Mouse (Mus musculus): Measurements from ENCODE around the gene Cyth2. TPM values are rescaled to one million over a fixed set of nuclear protein-coding genes. Genes with fewer than 3 reads are reported as not detected.

Gene Cyth2
- polyA plus RNA-seq (2014; fragmentation: Illumina TruSeq; extraction: RNeasy Lipid Tissue Mini Kit (QIAGEN cat#74804); ENCODE audit: low read depth, low replicate concordance), result 9.5 TPM

DNA sequence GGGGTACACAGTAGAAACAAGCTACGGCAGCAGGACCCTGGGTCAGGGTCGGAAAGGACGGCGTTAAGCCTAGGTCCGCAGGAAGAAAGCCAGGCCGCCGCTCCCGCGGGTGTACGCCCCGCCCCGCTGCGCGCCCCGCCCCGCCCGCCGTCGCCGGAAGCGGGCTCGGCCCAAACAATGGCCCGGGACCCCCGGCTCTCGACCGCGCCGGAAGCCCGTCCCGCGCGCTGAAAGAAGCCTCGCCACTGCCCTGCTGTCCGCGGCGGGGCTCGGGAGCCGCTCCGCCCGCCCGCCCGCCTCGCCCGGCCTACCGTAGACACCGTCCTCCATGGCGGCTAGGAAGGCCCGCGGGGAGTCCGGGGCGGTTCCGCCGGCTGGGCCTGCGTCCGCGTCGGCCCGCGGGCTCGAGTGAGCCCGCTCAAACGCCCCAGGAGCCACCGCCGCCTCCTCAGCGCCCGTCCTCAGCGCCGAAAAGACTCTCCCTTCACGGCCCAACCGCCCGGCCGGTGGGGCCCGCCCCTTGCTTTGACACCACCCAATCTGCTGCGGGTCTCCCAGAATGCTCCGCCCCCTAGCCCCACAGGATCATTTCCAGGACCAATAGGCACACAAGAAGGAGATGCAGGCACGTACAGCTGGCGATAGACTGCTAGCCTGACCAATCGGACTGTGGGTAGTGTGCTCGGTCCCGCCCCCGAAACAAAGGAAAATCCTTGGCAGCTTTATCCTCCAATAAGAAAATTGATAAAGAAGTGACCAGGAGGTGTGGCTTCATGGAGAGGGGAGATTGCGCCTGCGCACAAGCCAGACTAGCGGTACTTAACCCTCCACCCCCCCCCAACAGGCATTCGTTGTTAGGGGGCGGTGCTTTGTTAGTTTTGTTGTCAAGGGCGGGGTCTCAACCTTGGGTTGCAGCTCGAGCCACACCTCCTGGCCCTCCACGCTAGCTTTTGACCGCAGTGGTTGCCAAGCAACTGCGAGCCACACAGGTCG, at the start of gene Cyth2:
Gene Cyth2 (minus strand): TSS at position 795 of the 993 bp plus-strand sequence.

DNA sequence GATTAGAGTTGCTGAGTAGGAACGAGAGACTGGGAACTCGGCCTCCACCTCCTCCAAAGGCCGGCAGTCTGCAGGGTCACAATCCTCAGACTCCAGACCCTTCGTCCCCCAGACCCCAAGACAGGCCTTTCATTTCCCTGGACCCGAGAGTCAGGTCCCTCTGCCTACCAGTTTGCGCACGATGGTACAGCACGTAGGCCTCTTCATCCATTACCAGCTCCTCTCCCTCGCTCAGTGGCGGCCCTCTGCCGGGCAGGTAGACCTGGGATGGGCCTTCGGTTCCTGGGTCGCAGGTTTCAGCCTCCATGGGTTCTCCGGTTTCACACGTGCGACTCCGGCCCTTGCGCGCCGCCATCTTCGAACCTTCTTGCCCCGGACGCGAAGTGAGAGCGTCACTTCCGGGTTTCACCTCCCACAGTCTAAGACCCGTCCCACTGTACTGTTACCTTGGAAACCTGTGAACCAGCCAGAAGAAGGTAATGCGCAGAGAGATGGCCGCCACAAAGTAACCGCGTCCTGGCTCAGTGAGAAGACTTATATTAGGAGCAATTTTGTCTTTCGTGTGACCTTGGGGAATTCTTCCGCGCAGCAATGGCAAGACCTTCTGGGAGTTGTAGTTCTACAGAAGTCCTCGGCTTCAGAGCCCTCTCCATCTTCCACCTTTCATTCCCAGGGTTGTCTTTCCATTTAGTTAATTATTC, 16.2 kb upstream of the Cyth2 start, which contains the start of gene Grwd1:
Gene Grwd1 (minus strand): TSS at position 518 of the 701 bp plus-strand sequence.

DNA sequence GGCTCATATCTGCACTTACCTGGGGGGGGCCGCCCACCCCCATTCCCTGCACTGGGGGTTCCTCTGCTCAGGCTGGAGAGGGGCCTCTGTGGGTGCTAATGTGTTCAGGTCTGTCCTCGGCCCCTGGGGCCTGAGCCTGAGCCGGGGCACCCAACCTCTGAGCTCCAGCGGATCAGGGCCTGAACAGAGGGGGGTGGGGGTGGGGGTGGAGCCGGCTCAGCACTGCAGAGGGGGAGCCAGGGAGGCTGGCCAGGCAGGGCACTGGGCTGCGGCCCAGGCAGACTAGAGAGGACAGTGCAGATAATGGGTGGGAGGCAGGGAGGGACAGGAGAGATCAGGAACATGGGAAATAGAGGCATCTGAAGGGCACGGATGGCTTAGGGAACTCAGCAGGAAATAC, 10.2 kb upstream of the Cyth2 start, which contains the start of gene Kcnj14:
Gene Kcnj14 (minus strand): TSS at position 185 of the 400 bp plus-strand sequence.

DNA sequence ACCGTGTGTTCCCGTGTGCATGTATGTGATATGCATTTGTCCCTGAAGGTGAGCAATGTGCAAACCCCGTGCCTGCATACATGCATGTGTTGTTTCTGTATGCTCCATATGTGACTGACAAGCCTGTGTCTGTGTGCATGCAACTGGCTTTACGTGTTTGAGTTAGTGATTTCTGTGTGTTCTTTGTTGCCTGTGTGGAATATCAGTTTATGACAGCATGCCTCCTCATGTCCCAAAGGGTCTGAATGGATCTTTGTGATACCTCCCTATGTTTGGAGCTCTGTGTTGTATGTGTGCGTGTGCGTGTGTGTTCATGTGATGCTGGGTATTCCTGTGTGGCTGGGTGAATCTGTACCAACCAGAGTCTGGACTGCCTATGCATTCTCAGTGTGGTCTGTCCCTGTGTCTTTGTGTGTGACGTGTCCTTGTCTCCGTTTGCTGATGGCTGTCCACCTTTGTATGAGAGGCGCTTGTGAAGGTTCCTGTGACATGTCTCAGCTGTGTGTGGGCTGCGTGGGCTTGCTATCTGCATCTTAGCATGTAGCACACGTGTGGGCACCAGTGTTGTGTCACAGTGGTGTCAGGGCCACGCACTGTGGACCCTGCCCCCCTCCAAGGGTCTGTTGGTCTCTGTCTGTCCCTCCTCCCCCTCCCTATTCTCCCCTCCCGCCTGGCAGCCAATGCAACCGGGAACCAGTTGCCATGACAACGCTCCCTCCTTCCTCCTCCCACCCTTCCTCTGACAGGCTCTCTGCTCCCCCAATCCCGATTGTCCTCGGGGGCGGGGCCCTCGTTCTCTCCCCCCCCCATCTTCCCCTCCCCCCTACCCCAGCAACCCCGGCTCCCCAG, 29.6 kb downstream of the Cyth2 start, which contains the start of gene Sult2b1:
Gene Sult2b1 (minus strand): TSS at position 146 of the 849 bp plus-strand sequence.

DNA sequence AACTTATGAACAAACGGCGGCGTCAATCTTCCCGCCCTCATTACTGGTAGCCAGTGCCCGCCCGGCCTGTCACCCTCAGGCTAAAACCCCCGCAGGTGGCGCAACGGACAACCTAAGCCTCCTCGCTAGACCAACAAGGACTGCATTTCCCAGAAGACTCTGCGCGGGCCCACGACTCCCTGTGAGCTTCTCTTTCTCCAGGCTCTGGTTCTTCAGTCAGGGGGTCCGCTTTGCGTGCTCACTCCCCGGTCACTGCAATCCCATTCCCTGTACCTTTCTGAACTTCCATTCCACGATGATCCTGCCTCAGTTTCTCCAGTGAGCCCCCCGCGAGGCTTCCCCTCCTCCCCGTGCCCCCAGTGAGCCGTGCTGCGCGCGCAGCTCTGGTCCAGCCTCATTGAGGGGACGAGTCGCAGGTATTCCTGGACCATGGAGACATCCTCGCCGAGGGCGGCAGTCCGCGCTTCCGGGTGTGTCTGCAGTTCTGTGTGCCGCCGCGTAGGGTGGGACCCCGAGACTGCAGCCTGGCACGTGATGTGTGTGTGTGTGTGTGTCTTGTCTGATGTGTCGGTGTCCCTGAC, 30.8 kb downstream of the Cyth2 start, which contains the start of gene Lmtk3:
Gene Lmtk3 (plus strand): TSS at position 228 of the 581 bp plus-strand sequence.

Other genes starting within 250 kb of the Cyth2 start
- gene Bcat2, start 244.4 kb downstream of the Cyth2 start, polyA plus RNA-seq (2014; fragmentation: Illumina TruSeq; extraction: RNeasy Lipid Tissue Mini Kit (QIAGEN cat#74804); ENCODE audit: low read depth, low replicate concordance), result 3.7 TPM
- gene Fgf21, start 199.1 kb downstream of the Cyth2 start, polyA plus RNA-seq (2014; fragmentation: Illumina TruSeq; extraction: RNeasy Lipid Tissue Mini Kit (QIAGEN cat#74804); ENCODE audit: low read depth, low replicate concordance), result not detected
- not detected for gene Fut1, start 197.3 kb downstream of the Cyth2 start, polyA plus RNA-seq (2014; fragmentation: Illumina TruSeq; extraction: RNeasy Lipid Tissue Mini Kit (QIAGEN cat#74804); ENCODE audit: low read depth, low replicate concordance)
- gene Izumo1, start 192.8 kb downstream of the Cyth2 start, polyA plus RNA-seq (2014; fragmentation: Illumina TruSeq; extraction: RNeasy Lipid Tissue Mini Kit (QIAGEN cat#74804); ENCODE audit: low read depth, low replicate concordance), result not detected
- gene Rasip1, start 187.1 kb downstream of the Cyth2 start, polyA plus RNA-seq (2014; fragmentation: Illumina TruSeq; extraction: RNeasy Lipid Tissue Mini Kit (QIAGEN cat#74804); ENCODE audit: low read depth, low replicate concordance), result not detected
- not detected for gene Mamstr, start 174.6 kb downstream of the Cyth2 start, polyA plus RNA-seq (2014; fragmentation: Illumina TruSeq; extraction: RNeasy Lipid Tissue Mini Kit (QIAGEN cat#74804); ENCODE audit: low read depth, low replicate concordance)
- not detected for gene Fut2, start 148.2 kb downstream of the Cyth2 start, polyA plus RNA-seq (2014; fragmentation: Illumina TruSeq; extraction: RNeasy Lipid Tissue Mini Kit (QIAGEN cat#74804); ENCODE audit: low read depth, low replicate concordance)
- not detected for gene Ntn5, start 130.6 kb downstream of the Cyth2 start, polyA plus RNA-seq (2014; fragmentation: Illumina TruSeq; extraction: RNeasy Lipid Tissue Mini Kit (QIAGEN cat#74804); ENCODE audit: low read depth, low replicate concordance)
- gene Sec1, start 120.2 kb downstream of the Cyth2 start, polyA plus RNA-seq (2014; fragmentation: Illumina TruSeq; extraction: RNeasy Lipid Tissue Mini Kit (QIAGEN cat#74804); ENCODE audit: low read depth, low replicate concordance), result not detected
- gene Car11, start 114.7 kb downstream of the Cyth2 start, polyA plus RNA-seq (2014; fragmentation: Illumina TruSeq; extraction: RNeasy Lipid Tissue Mini Kit (QIAGEN cat#74804); ENCODE audit: low read depth, low replicate concordance), result not detected
- 2.3 TPM for gene Dbp, start 109.5 kb downstream of the Cyth2 start, polyA plus RNA-seq (2014; fragmentation: Illumina TruSeq; extraction: RNeasy Lipid Tissue Mini Kit (QIAGEN cat#74804); ENCODE audit: low read depth, low replicate concordance)
- 8.0 TPM for gene Rpl18, start 99.1 kb downstream of the Cyth2 start, polyA plus RNA-seq (2014; fragmentation: Illumina TruSeq; extraction: RNeasy Lipid Tissue Mini Kit (QIAGEN cat#74804); ENCODE audit: low read depth, low replicate concordance)
- gene Sphk2, start 96.6 kb downstream of the Cyth2 start, polyA plus RNA-seq (2014; fragmentation: Illumina TruSeq; extraction: RNeasy Lipid Tissue Mini Kit (QIAGEN cat#74804); ENCODE audit: low read depth, low replicate concordance), result 1.6 TPM
- not detected for gene Fam83e, start 93.4 kb downstream of the Cyth2 start, polyA plus RNA-seq (2014; fragmentation: Illumina TruSeq; extraction: RNeasy Lipid Tissue Mini Kit (QIAGEN cat#74804); ENCODE audit: low read depth, low replicate concordance)
- not detected for gene Spaca4, start 88.8 kb downstream of the Cyth2 start, polyA plus RNA-seq (2014; fragmentation: Illumina TruSeq; extraction: RNeasy Lipid Tissue Mini Kit (QIAGEN cat#74804); ENCODE audit: low read depth, low replicate concordance)
- not detected for gene Lmtk3, start 30.8 kb downstream of the Cyth2 start, polyA plus RNA-seq (2014; fragmentation: Illumina TruSeq; extraction: RNeasy Lipid Tissue Mini Kit (QIAGEN cat#74804); ENCODE audit: low read depth, low replicate concordance)
- gene Sult2b1, start 29.9 kb downstream of the Cyth2 start, polyA plus RNA-seq (2014; fragmentation: Illumina TruSeq; extraction: RNeasy Lipid Tissue Mini Kit (QIAGEN cat#74804); ENCODE audit: low read depth, low replicate concordance), result not detected
- gene Kcnj14, start 10.2 kb upstream of the Cyth2 start, polyA plus RNA-seq (2014; fragmentation: Illumina TruSeq; extraction: RNeasy Lipid Tissue Mini Kit (QIAGEN cat#74804); ENCODE audit: low read depth, low replicate concordance), result not detected
- 0.66 TPM for gene Grwd1, start 16.4 kb upstream of the Cyth2 start, polyA plus RNA-seq (2014; fragmentation: Illumina TruSeq; extraction: RNeasy Lipid Tissue Mini Kit (QIAGEN cat#74804); ENCODE audit: low read depth, low replicate concordance)
- 63.8 TPM for gene Kdelr1, start 58.2 kb upstream of the Cyth2 start, polyA plus RNA-seq (2014; fragmentation: Illumina TruSeq; extraction: RNeasy Lipid Tissue Mini Kit (QIAGEN cat#74804); ENCODE audit: low read depth, low replicate concordance)
- not detected for gene Grin2d, start 63.8 kb upstream of the Cyth2 start, polyA plus RNA-seq (2014; fragmentation: Illumina TruSeq; extraction: RNeasy Lipid Tissue Mini Kit (QIAGEN cat#74804); ENCODE audit: low read depth, low replicate concordance)
- not detected for gene Syngr4, start 82.1 kb upstream of the Cyth2 start, polyA plus RNA-seq (2014; fragmentation: Illumina TruSeq; extraction: RNeasy Lipid Tissue Mini Kit (QIAGEN cat#74804); ENCODE audit: low read depth, low replicate concordance)
- gene Tmem143, start 82.4 kb upstream of the Cyth2 start, polyA plus RNA-seq (2014; fragmentation: Illumina TruSeq; extraction: RNeasy Lipid Tissue Mini Kit (QIAGEN cat#74804); ENCODE audit: low read depth, low replicate concordance), result 2.9 TPM
- gene Emp3, start 106.8 kb upstream of the Cyth2 start, polyA plus RNA-seq (2014; fragmentation: Illumina TruSeq; extraction: RNeasy Lipid Tissue Mini Kit (QIAGEN cat#74804); ENCODE audit: low read depth, low replicate concordance), result not detected
- not detected for gene Ccdc114, start 109.5 kb upstream of the Cyth2 start, polyA plus RNA-seq (2014; fragmentation: Illumina TruSeq; extraction: RNeasy Lipid Tissue Mini Kit (QIAGEN cat#74804); ENCODE audit: low read depth, low replicate concordance)
- gene Abcc6, start 215.7 kb upstream of the Cyth2 start, polyA plus RNA-seq (2014; fragmentation: Illumina TruSeq; extraction: RNeasy Lipid Tissue Mini Kit (QIAGEN cat#74804); ENCODE audit: low read depth, low replicate concordance), result 4.5 TPM
- 2.9 TPM for gene Nomo1, start 219.1 kb upstream of the Cyth2 start, polyA plus RNA-seq (2014; fragmentation: Illumina TruSeq; extraction: RNeasy Lipid Tissue Mini Kit (QIAGEN cat#74804); ENCODE audit: low read depth, low replicate concordance)